Mouse (Mus musculus) neural tube, embryonic 15.5 days (tissue): ENCODE results near the gene Bcr. TPM values are rescaled to one million over a fixed set of nuclear protein-coding genes. Genes with fewer than 3 reads are reported as not detected.

Source experiments
- ATAC-seq: fragments of 200-750 bp; cut with Nextera tagmentation; 2 replicates; pipeline ENCODE4 v1.8.0; 2017; ENCODE audit warnings: mild to moderate bottlenecking, moderate TSS enrichment, moderate library complexity; ENCODE audit not compliant: low FRiP score
- H3K27ac ChIP-seq: fragments of 300-500 bp; sonication (generic); replicated peaks from 2 replicates; pipeline ENCODE4 v1.5.1; 2015; ENCODE audit warnings: mild to moderate bottlenecking, inconsistent platforms
- H3K27me3 ChIP-seq: fragments of 300-500 bp; sonication (generic); replicated peaks from 2 replicates; pipeline ENCODE4 v1.6.1; 2015; ENCODE audit warnings: inconsistent platforms
- H3K36me3 ChIP-seq: fragments of 300-500 bp; sonication (generic); 2 replicates; pipeline ENCODE4 v1.6.1; 2015; ENCODE audit warnings: inconsistent platforms
- H3K4me1 ChIP-seq: fragments of 300-500 bp; sonication (generic); 2 replicates; pipeline ENCODE4 v1.6.1; 2015; ENCODE audit warnings: inconsistent platforms
- H3K4me2 ChIP-seq: fragments of 300-500 bp; sonication (generic); 2 replicates; pipeline ENCODE4 v1.6.1; 2015; ENCODE audit warnings: inconsistent platforms, mild to moderate bottlenecking, moderate library complexity
- H3K4me3 ChIP-seq: fragments of 300-500 bp; sonication (generic); replicated peaks from 2 replicates; pipeline ENCODE4 v1.5.1; 2015; ENCODE audit warnings: mild to moderate bottlenecking, inconsistent platforms
- H3K9ac ChIP-seq: fragments of 300-500 bp; sonication (generic); replicated peaks from 2 replicates; pipeline ENCODE4 v1.6.1; 2015; ENCODE audit warnings: mild to moderate bottlenecking, inconsistent platforms
- H3K9me3 ChIP-seq: fragments of 300-500 bp; sonication (generic); replicated peaks from 2 replicates; pipeline ENCODE4 v1.6.1; 2016; ENCODE audit warnings: inconsistent platforms
- whole genome bisulfite sequencing: fragments of 180-500 bp; shearing (Covaris S2); methylation state at CpG from one replicate; pipeline ENCODE4 v1.1.7; 2015; ENCODE audit warnings: mixed read lengths; 5-methylcytosine and 5-hydroxymethylcytosine counted together
- polyA plus RNA-seq: library from polyadenylated mRNA; unstranded; fragments of >200 nt; fragmentation: Nextera tagmentation; extraction: Ambion mirVana; gene quantifications from 2 replicates; pipeline ENCODE4 v1.2.1, GENCODE M21; 2015

The Bcr gene
- polyA plus RNA-seq, 1 experiment from 2014 or later, result 15.6 TPM

DNA sequence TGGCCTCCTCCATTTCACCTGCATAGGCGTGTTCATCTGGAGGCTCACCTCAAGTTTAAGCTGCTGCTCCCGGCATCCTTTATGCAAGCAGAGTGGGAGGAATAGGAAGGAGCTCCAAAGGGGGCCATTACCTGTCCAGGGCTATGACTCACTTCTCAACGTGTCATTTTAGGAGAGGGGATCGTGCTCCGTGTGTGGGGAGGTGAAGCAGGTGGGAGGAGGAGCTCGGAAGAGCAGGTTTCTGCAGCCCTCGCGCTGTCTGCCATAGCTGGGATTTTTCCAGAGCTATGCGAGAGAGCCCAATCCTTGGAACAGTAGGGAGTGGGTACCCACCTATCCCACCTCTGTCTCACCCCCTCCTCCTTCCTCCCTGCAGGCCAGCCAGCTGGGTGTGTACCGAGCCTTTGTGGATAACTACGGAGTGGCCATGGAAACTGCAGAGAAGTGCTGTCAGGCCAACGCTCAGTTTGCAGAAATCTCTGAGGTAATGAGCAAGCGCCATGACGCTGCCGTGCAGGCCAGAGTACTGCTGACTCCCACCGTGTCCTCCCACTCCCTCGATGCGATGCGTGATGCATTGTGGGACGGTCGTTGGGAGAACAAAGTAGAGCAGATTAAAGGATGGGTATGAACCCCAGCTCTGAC, 75.2 kb downstream of the Bcr start:
- 87% methylated on average over 21 of the region's 21 CpGs for WGBS
- Histone ChIP-seq H3K4me1 (no peaks in the 10 kb centered on the region), H3K4me2 (no peak overlapping the region), H3K27ac (no peak overlapping the region), H3K4me3 (no peak overlapping the region), H3K27me3 (no peaks in the 10 kb centered on the region), H3K9me3 (no peaks in the 10 kb centered on the region), H3K36me3 (peaks cover 73% of the 10 kb centered on the region), H3K9ac (no peak overlapping the region)
- no peak for ATAC-seq

DNA sequence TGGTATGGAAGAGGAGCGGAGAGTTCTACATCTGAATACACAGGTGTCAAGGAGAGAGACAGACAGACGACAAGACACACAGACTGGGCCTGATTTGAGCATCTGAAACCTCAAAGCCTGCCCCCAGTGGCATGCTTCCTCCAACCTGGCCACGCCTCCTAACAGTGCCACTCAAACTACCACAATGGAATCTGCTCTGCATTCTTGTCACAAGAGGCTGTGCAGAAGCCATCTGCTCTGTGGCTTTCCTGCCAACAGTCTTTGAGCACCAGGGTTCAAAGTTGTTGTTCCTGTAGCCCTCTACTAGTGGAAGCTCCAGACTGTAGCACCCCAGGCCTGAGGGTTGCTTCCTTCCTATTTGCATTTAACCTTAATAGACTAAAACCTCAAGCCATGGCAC, 76.8 kb downstream of the Bcr start:
- no peaks in the 10 kb centered on the region for H3K9me3 ChIP-seq
- no peak for ATAC-seq
- no peak overlapping the region for H3K27ac ChIP-seq
- no peak overlapping the region for H3K4me3 ChIP-seq
- no peaks in the 10 kb centered on the region for H3K4me1 ChIP-seq
- H3K4me2 ChIP-seq, result no peak overlapping the region
- H3K9ac ChIP-seq, result no peak overlapping the region
- H3K36me3 ChIP-seq, result peaks cover 75% of the 10 kb centered on the region
- H3K27me3 ChIP-seq, result no peaks in the 10 kb centered on the region
- 79% methylated on average over 3 of the region's 3 CpGs for WGBS

DNA sequence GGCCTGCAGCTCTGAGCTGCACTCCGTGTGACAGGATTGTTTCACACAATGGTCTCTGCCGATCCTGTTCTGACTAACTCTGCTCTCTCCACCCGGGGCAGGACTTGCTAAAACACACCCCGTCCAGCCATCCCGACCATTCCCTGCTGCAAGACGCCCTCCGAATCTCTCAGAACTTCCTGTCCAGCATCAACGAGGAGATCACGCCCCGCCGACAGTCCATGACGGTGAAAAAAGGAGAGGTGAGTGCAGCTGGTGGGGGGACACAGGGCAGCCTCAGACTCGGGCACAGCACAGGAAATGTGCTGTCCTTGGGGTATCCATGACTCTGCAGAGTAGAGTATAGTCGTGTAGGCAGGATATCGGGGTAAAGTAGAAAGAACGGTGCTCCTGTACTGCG, 84.8 kb downstream of the Bcr start:
- H3K4me3 ChIP-seq, result no peak overlapping the region
- no peaks in the 10 kb centered on the region for H3K9me3 ChIP-seq
- no peak overlapping the region for H3K9ac ChIP-seq
- WGBS, result 88% methylated on average over 17 of the region's 17 CpGs
- H3K4me1 ChIP-seq, result no peaks in the 10 kb centered on the region
- peaks cover 76% of the 10 kb centered on the region for H3K36me3 ChIP-seq
- ATAC-seq, result no peak
- no peaks in the 10 kb centered on the region for H3K27me3 ChIP-seq
- no peak overlapping the region for H3K4me2 ChIP-seq
- no peak overlapping the region for H3K27ac ChIP-seq

DNA sequence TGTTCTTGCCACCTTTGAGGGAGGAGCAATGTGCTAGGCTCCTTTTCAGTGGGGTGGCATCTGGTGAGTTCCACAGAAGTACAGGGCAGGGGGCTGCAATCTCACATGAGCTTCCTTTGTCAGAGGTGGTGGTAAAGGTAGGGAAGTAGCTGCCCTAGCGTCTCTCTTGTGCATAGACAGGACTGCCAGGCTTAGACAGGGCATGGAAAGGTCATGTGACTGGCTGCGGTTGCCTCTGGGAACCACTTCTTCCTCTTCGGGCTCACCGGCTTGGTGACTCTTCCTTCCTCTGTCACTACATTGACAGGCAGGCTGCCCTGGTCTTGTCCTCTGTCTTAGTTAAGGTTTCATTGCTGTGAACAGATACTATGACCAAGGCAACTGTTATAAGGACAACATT, 85.6 kb downstream of the Bcr start:
- WGBS, result 95% methylated on average over 4 of the region's 4 CpGs
- Histone ChIP-seq H3K36me3 (peaks cover 68% of the 10 kb centered on the region), H3K4me2 (no peak overlapping the region), H3K9me3 (no peaks in the 10 kb centered on the region), H3K4me1 (peaks cover 2% of the 10 kb centered on the region), H3K4me3 (no peak overlapping the region), H3K27ac (no peak overlapping the region), H3K9ac (no peak overlapping the region), H3K27me3 (no peaks in the 10 kb centered on the region)
- no peak for ATAC-seq

DNA sequence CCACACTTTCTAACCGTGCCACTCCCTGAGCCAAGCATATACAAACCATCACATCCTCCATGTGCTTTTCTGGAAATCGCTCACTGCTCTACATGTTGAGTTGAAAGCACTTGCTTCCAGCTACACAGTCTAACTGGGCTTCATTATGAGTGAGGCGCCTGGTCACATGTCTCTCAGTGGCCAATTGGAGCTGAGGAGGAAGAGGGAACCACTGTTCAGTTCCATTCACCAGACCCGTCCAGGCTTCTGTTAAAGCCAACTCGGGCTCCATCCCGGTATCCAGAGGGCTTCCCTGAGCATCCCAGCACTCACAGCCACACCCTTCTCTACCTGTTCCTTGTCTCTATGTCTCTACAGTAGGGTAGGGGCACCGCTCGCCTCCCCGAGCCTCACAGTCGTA, 86.2 kb downstream of the Bcr start:
- peaks cover 4% of the 10 kb centered on the region for H3K4me1 ChIP-seq
- WGBS, result 89% methylated on average over 10 of the region's 10 CpGs
- H3K4me3 ChIP-seq, result no peak overlapping the region
- no peaks in the 10 kb centered on the region for H3K9me3 ChIP-seq
- H3K36me3 ChIP-seq, result peaks cover 66% of the 10 kb centered on the region
- no peak overlapping the region for H3K27ac ChIP-seq
- H3K4me2 ChIP-seq, result no peak overlapping the region
- no peaks in the 10 kb centered on the region for H3K27me3 ChIP-seq
- ATAC-seq, result no peak
- H3K9ac ChIP-seq, result no peak overlapping the region

DNA sequence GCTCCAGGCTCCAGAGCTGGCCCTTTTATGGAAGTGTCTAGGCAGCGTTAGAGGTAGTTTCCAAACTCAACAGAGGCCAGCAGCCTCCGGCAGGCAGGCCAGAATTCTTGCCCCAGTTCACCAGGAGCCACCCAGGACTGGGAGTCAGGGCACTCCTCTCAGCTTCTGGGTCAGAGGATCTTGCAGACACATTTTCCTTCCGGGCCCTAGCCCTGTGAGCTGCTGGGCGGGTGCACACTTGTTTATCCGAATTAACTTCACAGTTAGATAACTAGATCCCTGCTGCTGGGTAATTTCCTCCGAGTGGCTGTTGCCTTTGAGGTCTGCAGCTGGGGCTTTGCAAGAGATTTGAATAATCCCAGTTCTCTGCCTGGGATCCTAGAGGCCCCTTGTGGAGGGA, 87.9 kb downstream of the Bcr start:
- H3K9me3 ChIP-seq, result no peaks in the 10 kb centered on the region
- ATAC-seq, result no peak
- H3K4me3 ChIP-seq, result no peak overlapping the region
- no peak overlapping the region for H3K9ac ChIP-seq
- H3K27ac ChIP-seq, result no peak overlapping the region
- no peaks in the 10 kb centered on the region for H3K27me3 ChIP-seq
- no peak overlapping the region for H3K4me2 ChIP-seq
- WGBS, result 47% methylated on average over 6 of the region's 6 CpGs
- peaks cover 64% of the 10 kb centered on the region for H3K36me3 ChIP-seq
- peaks cover 4% of the 10 kb centered on the region for H3K4me1 ChIP-seq

DNA sequence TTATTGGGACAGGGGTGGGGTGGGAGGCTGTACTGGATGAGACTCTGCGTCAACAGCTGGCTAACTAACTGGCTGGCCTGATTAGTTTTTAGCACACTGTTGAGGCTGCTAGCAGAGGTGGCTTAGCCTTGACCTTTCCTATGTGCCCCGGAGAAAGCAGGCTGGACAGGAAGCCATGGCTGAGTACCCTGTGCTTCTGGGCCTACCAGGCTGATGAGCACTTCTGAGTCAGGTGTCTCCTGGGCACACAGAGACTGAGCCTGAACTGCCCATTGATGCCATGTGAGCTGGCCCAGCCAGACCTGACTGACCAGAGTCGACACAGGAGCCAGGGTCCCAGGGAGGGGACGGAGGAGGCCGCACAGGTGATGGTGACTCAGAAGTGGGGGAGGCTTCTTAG, 90.0 kb downstream of the Bcr start:
- H3K36me3 ChIP-seq, result peaks cover 65% of the 10 kb centered on the region
- no peak overlapping the region for H3K27ac ChIP-seq
- H3K4me1 ChIP-seq, result peaks cover 4% of the 10 kb centered on the region
- H3K27me3 ChIP-seq, result no peaks in the 10 kb centered on the region
- H3K9ac ChIP-seq, result no peak overlapping the region
- 83% methylated on average over 5 of the region's 5 CpGs for WGBS
- no peaks in the 10 kb centered on the region for H3K9me3 ChIP-seq
- ATAC-seq, result no peak
- H3K4me3 ChIP-seq, result no peak overlapping the region
- H3K4me2 ChIP-seq, result no peak overlapping the region

DNA sequence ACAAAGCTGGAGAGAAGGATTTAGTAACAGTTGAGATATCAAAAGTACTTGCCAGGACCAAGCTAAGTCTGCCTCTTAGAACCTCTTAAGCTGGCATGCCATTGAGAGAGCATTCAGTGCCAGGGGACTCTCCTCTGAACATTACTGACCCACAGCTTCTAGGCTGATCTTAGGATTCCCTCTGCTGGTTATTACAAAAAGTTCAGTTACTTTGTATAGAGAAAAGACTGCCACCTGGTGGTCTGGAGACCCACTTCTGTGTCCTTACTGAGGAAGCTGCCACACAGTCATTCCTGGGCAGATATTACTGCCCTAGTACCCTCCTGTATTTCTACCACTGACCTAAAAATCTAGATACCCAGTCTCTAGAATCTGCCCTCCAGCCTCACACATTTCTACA, 90.9 kb downstream of the Bcr start:
- no peak overlapping the region for H3K9ac ChIP-seq
- H3K4me2 ChIP-seq, result no peak overlapping the region
- no peaks in the 10 kb centered on the region for H3K9me3 ChIP-seq
- no peaks in the 10 kb centered on the region for H3K27me3 ChIP-seq
- peaks cover 4% of the 10 kb centered on the region for H3K4me1 ChIP-seq
- H3K4me3 ChIP-seq, result no peak overlapping the region
- peaks cover 65% of the 10 kb centered on the region for H3K36me3 ChIP-seq
- no peak overlapping the region for H3K27ac ChIP-seq
- ATAC-seq, result peak; percentile 81

DNA sequence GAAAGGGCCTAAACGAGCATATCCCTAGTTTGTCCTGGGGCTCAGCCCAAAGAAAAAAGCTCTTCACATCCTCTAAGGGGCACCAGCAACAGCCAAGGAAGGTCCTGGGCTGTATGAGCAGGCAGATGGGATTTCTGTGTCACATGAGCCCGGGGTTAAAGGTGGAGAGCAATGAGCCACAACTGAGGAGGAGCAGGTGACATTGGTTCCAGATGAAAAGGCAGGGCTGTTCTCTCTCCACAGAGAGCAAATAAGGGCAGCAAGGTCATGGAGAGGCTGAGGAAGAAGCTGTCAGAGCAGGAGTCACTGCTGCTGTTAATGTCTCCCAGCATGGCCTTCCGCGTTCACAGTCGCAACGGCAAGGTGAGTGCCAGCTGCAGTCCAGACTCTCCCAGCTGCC, 96.4 kb downstream of the Bcr start:
- Histone ChIP-seq H3K27me3 (no peaks in the 10 kb centered on the region), H3K4me3 (no peak overlapping the region), H3K4me2 (no peak overlapping the region), H3K9ac (no peak overlapping the region), H3K9me3 (no peaks in the 10 kb centered on the region), H3K36me3 (peaks cover 84% of the 10 kb centered on the region), H3K27ac (no peak overlapping the region), H3K4me1 (no peaks in the 10 kb centered on the region)
- no peak for ATAC-seq
- WGBS, result 71% methylated on average over 6 of the region's 6 CpGs

DNA sequence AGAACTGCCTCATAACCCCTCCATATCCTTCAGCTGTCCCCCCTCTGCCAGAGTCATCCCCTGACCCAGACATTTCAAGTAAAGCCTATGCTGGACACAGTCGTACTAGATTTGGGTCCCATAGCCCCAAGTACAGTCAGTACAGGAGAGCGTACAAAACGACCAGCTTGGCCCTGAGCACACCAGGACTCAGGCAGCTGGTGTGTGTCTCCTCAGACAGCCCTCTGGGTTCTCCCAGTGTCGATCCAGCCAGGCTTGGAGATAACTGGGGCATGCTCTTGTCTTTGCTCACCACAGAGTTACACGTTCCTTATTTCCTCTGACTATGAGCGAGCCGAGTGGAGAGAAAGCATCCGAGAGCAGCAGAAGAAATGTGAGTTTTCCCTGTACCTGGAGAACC, 97.3 kb downstream of the Bcr start:
- Histone ChIP-seq H3K27ac (no peak overlapping the region), H3K4me1 (no peaks in the 10 kb centered on the region), H3K27me3 (no peaks in the 10 kb centered on the region), H3K4me2 (no peak overlapping the region), H3K36me3 (peaks cover 84% of the 10 kb centered on the region), H3K9me3 (no peaks in the 10 kb centered on the region), H3K9ac (no peak overlapping the region), H3K4me3 (no peak overlapping the region)
- ATAC-seq, result no peak
- 92% methylated on average over 8 of the region's 8 CpGs for WGBS

DNA sequence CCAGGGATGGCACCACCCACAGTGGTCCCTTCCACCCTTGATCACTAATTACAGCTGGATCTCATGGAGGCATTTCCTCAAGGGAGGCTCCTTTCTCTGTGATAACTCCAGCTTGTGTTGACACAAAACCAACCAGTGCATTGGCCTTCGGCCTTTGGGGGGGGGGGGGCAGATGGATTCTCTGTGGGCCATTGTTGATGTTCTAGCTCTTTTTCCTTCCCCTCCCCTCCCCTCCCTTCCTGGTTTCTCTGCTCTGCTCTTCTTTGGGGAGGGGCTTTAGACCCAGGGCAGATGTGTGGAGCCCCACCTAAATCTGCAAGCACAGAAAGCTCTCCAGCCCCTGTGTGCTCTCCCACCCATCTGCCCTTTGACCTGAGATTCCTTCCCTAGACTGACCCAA, 98.0 kb downstream of the Bcr start:
- no peak overlapping the region for H3K4me2 ChIP-seq
- no peak overlapping the region for H3K27ac ChIP-seq
- no peaks in the 10 kb centered on the region for H3K9me3 ChIP-seq
- no peak overlapping the region for H3K4me3 ChIP-seq
- no peaks in the 10 kb centered on the region for H3K27me3 ChIP-seq
- H3K9ac ChIP-seq, result no peak overlapping the region
- no peaks in the 10 kb centered on the region for H3K4me1 ChIP-seq
- 77% methylated on average over 1 of the region's 1 CpGs for WGBS
- no peak for ATAC-seq
- H3K36me3 ChIP-seq, result peaks cover 87% of the 10 kb centered on the region

DNA sequence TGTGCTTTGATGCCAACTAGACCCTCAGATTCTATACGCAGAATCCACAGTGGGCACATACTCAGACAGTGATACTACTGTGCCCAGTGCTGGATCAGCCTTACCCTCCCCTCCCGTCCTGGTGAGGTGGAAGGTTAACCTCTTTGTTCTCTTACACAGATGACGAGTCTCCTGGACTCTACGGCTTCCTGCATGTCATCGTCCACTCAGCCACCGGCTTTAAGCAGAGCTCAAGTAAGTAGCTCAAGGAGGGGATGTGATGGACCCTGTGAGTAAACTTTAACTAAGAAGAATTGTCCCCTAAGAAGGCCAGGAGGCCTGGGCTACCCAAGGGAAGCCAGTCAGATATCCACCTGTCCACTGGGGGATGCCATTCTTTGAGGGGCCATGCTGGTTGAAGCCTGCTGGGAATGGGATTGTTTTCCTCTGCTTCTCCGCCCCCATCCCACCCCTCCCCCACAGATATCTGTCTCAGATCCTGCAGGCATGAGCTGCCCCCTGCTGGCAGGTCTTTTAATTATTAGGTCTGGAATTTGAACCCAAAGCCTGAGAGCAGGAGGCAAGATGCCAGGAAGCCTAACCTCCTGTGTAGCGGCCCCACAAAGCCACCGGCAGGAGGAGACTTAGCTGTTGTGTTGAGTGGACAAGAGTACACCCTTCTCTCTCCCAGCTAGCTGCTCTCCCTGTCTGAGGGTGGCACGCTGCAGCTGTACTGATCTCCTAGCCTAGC, 99.9 kb downstream of the Bcr start:
- no peak overlapping the region for H3K9ac ChIP-seq
- no peak overlapping the region for H3K27ac ChIP-seq
- H3K27me3 ChIP-seq, result no peaks in the 10 kb centered on the region
- 86% methylated on average over 10 of the region's 10 CpGs for WGBS
- peaks cover 78% of the 10 kb centered on the region for H3K36me3 ChIP-seq
- H3K4me2 ChIP-seq, result no peak overlapping the region
- H3K9me3 ChIP-seq, result no peaks in the 10 kb centered on the region
- no peak for ATAC-seq
- H3K4me3 ChIP-seq, result no peak overlapping the region
- no peaks in the 10 kb centered on the region for H3K4me1 ChIP-seq
